Mouse (Mus musculus) activated CD4-positive, CD25-positive, alpha-beta regulatory T cell, adult 4 months (primary cell): ENCODE measurements around the gene Sult2b1. TPM values are rescaled to one million over a fixed set of nuclear protein-coding genes. Genes with fewer than 3 reads are reported as not detected.

Source experiments
- ATAC-seq: one replicate; pipeline ENCODE4 v1.8.0; 2017
- polyA plus RNA-seq, 2 experiments: library from polyadenylated mRNA; unstranded; fragments of 100-300 nt; shearing (Covaris generic); gene quantifications; one replicate each; pipeline ENCODE4 v1.2.1; 2017

Gene Sult2b1
- polyA plus RNA-seq, 2 experiments from 2014 or later = 2.5 to 6.6 TPM

DNA sequence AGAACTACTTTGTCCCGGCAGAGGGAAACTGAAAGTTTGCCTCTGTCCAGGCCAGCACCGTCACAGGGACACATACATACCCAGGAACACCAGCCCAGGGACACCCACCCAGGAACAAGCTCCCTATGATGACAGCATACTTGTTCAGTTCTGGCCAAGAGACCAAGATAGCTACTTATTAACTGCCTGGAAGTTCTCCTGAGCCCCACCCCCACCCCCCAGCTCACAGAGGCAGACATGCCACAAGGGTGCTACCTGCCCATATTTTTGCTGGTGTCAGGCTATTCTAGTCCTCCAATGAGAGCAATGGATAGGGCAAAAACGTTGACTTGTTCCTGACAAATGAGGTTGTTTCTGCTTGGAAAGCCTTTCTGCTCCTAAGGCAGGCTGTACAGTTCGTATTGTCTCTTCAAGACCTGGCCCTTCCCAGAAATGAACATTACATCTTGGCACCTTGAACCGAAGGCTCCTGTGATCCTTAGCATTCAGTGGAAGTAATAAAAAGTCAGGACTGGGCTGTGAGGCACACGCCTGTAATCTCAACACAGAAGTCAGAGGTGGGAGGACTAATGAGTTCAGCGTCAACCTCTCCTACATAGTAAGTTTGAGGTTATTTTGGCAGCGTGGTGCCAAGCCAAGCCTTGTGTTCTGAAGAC, 13.9 kb downstream of the Sult2b1 start:
- ATAC-seq = no peak

DNA sequence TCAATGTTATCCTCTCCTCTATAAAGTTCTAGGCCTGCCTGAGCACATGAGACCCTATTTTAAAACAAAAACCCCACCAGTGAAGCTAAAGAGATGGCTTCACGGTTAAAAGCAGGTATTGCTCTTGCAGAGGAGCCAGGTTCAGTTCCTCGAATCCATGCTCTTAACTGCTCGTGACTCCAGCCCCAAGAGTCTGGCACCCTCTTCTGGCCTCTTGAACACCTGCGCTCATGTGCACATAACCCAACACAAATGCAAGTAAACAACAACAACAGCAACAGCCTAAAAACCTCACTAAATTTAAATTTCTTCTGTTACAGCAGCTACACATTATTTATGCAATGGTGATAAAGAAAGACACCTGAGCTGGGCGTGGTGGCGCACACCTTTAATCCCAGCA, 17.0 kb downstream of the Sult2b1 start:
- ATAC-seq = no peak

- no peak for ATAC-seq
Measured at GRCm38 (mm10) chr7:45766764-45767163, 17.7 kb downstream of the Sult2b1 start.

DNA sequence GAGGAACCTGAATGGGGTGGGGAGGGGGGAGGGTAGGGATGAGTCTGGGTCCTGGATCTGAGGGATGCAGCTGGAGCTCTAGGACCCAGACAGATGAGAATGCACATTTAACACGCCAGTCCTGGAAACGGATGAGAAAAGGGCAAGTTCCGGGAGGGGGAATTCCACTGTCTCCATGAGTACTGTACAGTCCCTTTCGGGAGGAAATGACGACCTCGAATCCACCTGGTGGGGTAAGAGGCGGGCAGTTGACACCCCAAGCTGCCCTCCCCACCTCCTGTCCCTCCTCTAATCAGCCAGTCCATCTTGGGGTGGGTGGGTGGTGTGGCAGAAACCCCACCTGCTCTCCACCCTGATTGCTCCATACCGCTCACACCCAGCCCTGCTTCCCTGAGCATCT, 18.5 kb downstream of the Sult2b1 start:
- peak; percentile 57 for ATAC-seq

DNA sequence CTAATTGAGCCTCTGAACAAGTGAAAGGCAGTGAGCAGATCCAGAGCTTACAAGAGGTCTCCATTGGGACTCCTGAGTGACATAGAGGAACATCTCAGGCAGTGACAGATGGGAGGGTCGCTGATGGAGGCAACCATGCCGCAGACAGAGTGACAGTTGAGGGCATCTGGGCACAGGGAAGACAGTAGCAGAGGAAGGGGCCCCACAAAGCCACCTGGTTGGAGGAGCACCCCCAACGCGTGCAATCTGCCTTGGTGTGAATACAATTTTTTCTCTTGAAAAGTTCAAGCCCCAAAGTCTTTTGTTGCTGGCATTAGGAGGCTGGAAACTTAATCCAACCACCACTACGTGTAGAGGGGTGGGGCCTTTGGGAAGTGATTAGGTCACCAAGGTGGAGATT, 24.3 kb downstream of the Sult2b1 start:
- no peak for ATAC-seq

DNA sequence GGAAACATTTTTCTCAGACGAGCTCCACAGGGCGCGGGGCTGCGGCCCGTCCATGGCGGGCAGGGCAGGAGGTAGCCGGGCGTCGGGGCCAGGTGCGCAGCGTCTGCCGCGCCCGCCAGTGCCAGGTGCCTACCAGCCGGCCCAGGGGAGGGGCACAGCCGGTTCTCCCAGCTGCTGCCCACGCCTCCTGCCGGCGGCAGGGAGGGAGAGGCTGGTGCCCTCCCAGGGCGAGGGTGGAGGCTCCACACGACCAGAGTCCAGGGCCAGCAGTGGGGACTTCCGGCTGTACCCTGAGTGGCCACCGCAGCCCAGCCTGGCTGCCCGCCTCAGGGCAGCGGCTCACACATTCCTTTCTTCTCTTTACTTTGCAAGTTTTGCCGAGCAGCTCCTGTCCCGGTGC, 25.1 kb downstream of the Sult2b1 start:
- no peak for ATAC-seq

DNA sequence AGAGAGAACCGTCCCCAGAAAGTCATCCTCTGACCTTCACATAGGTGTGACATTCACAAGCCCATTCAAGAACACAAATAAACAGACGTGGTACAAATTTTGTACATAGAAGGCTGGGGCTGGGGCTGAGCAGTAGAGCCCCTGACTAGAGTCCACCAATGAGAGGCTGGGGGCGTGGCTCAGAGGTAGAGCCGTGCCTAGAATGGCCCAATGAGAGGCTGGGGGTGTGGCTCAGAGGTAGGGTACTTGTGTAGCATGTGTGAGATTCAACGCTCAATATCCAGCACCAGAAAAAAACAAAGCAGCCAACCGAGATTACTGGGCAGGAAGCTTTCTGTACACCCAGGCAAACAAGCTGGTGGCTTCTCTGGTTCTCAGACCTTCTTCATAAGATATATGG, 28.8 kb downstream of the Sult2b1 start:
- ATAC-seq = no peak

- ATAC-seq = no peak
Measured at GRCm38 (mm10) chr7:45750162-45750561, 34.3 kb downstream of the Sult2b1 start.

GRCm38 (mm10) chr7:45749401-45749800, 35.1 kb downstream of the Sult2b1 start:
- ATAC-seq = no peak

DNA sequence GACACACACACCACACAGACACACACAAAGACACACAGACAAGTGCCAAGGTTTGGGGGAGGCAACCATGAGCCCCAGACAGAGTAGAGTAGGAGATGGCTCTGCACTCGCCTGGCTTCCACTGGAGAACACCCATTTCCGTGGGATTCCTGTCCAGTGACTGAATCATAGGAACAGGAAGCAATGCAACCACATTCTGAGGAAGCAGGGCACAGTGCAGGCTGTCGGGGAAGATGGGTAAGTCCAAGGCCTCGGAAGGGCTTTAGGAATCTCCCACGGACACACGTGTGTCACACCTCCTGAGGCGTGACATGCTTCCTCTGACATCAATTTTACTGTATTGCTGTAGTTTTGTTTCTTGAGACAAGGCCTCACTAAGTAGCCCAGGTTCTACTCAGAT, 36.4 kb downstream of the Sult2b1 start:
- ATAC-seq = no peak

GRCm38 (mm10) chr7:45747450-45747849, 37.0 kb downstream of the Sult2b1 start:
- no peak for ATAC-seq

DNA sequence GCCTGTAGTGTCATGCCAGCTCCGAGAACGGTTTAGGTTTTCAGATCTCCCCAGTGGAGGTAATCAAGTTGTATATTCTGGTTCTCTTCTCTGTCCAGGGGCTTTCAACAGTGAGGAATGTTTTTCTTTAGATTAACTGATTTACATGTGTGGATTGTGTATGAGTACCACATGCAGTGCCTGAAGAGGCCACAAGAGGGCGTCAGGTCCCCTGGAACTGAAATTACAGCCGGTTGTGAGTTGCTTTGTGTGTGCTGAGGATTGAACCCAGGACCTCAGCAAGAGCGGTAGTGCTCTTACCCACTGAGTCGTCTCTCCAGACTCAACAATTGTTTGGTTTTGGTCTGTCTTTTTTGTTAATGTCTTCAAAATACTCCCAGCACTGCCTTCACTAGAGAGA, 38.0 kb downstream of the Sult2b1 start:
- ATAC-seq = no peak

DNA sequence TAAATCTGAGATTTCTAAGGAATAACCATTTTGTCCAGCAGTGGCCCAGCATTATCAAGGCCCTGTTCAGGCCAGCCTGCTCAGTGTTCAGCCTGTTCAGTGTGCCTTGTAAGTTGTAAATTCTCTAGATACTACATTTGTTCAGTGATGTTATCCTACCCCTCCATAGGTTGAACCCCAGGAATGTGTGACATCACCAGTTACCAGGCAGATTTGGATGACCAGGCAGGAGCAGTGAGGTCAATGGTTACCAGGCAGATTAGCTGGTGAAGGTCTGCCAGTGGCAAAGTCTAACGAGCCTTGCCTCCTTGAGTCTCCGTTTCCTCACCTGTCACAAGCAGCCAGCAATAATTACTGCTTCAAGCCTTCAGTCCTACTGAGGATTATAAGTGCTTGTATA, 40.1 kb downstream of the Sult2b1 start:
- no peak for ATAC-seq

DNA sequence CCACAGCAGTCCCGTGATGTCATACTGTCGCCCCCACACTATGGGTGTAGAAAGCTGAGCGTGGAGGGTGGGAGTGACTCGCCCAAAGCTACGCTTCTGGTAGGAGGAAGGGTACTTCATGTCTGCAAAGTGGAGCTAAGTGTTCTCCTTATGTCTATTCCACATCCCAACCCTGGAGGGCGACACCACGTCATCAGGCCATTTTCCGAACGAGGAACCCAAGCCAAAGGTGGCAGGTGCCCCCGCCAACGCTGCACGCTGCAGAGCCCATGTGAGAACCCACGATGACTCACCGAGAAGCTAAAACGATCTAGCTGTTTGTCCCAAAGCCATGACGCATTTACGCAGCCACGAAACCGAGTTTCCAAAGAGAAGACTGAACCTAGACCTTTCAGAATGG, 42.1 kb downstream of the Sult2b1 start:
- peak; percentile 40 for ATAC-seq

DNA sequence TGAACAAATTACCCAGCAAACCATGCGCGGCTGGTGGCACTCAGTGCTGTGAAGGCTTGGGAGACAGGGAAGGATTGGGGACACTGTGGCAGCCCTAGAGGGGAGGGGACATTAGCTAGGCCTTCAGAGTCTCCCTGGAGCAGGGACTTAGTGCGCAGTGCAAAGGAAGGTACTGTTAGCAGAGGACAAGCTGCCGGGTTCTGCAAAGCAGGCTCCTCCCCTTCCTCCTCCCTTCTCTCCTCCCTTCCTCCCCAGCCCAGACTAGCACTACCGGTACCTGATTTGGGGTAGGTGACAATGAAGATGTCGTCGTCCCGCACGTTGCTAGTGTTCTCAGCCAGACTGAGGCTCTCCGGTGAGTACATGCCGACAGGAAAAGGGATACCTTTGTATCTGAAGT, 42.7 kb downstream of the Sult2b1 start:
- peak; percentile 89 for ATAC-seq

- no peak for ATAC-seq
Measured at GRCm38 (mm10) chr7:45741308-45741707, 43.2 kb downstream of the Sult2b1 start.

- no peak for ATAC-seq
Measured at GRCm38 (mm10) chr7:45739820-45740219, 44.6 kb downstream of the Sult2b1 start.

DNA sequence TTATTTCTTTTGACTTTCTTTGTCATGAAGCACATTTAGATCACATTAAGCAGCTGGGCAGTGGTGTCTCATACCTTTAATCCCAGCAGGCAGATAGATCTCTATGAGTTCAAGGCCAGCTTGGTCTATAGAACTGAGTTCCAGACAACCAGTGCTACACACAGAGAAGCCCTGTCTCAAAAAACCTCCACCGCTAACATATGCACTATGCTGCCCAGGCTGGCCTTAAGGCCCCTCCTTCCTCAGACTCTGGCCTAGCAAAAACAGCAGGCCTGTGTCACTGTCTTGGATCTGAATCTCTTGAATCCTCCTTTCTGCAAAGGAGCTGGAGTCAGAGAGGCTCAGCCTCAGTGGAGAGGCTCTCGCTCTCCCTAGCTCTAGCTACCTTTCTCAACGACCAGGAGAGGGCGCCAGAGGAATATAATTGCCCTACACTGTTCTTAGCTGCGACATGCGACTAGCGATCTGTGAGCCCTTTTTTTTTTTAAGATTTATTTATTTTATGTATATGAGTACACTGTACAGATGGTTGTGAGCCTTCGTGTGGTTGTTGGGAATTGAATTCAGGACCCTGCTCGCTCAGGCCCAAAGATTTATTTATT, 45.2 kb downstream of the Sult2b1 start:
- ATAC-seq = peak; percentile 62

- ATAC-seq = peak; percentile 98
Measured at GRCm38 (mm10) chr7:45733477-45733876, 51.0 kb downstream of the Sult2b1 start.

DNA sequence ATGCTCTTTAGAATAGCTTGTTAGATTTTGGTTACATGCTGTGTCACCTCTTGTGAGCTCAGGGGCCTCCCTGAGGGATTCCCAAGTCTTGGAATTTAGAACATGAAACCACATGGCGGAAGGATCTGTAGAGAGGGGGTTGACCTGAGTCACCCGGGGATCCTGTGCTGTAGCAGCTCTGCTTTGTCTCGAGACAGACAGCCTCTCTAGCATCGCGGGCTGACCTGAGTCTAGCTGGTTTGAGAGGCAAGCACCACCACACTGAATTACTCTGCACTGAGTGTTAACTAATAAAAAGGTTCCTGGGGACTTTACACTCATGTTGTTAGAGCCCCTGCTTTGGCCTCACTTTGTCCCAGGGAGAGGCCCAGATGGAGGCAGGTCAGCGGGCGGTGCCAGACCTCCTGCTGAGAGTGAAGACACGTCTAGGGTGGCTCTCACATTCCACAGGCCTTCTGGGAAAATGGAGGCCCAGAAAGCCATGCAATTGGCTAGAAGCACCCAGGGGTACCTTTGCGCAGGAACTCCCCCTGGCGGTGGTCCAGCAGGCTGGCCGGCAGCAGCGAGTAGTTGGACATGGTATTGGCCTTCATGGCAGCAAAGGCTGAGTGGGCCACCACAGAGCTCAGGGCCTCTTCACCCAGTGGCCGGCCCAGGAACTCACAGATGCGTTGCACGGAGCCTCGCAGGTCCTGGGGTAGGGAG, 53.6 kb downstream of the Sult2b1 start:
- ATAC-seq = no peak

- ATAC-seq = no peak
Measured at GRCm38 (mm10) chr7:45727625-45728024, 56.8 kb downstream of the Sult2b1 start.

DNA sequence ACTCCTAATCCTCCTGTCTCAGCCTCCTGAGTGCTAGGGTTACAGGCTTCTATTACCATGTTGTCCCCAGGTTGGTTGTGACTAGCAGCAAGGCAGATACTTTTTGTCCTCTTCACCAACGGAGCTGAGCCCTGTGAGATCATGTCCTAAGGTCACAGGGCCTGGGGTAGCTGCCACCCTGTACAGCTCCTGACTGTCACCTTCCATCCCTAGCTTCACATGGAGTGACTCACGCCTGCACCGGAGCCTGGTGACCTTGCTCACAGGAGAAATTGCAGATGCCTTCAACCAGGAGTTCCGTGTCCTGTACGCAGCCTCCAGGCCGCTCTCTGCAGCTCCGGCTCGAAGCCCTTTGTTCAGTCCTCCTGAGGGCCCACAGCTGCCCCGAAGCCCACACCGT, 58.0 kb downstream of the Sult2b1 start:
- ATAC-seq = no peak

DNA sequence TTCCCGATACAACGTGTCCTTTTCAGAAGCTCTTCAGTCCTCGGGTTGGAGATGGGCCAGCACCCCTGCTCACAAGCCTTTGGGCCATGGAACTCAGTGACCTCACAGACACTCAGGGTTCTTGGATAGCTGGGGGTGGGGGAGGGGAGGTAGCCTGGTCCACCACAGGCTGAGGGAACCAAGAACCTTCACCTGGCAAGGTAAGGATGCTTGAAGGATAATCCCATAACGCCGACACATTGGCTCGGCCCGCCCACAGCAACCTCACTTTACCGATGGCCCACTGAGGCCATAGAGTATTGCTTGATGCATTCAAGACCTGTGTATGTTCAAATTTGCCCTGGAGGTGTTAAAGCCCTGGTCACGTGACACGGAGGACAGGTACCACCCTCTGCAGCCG, 58.8 kb downstream of the Sult2b1 start, which contains the start of gene Spaca4:
Spaca4 (minus strand) TSS at position 101 of the 400 bp plus-strand sequence.
- no peak for ATAC-seq

DNA sequence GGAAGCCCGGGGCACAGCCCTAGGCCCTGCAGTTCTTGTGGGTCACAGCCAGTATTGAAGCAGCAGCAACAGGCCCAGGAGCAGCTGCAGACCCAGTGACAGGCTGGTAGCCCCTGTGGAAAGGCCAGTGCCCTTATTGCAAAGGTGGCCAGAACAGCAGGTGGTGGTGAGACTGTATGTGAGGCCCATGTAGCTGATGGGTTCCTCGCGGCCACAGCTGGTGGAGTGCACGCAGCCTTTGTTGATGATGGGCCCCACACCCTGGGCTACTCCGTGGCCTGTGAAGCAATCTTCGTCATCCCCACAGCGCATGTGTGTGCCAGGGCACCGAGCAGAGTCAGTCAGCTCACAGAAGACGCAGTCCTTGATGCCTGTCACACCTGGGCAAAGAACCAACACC, 59.3 kb downstream of the Sult2b1 start:
- no peak for ATAC-seq
